Mouse (Mus musculus) mesoderm, embryonic 11.5 days (tissue): ENCODE data around the gene Abhd6.

ENCODE experiments used
- DNase-seq: peaks from one replicate; pipeline ENCODE4 v3.0.0-alpha.2; 2012; ENCODE audit warnings: low read depth, low spot score

The Abhd6 gene

GRCm38 (mm10) chr14:8002432-8003092, at the start of gene Abhd6:
Gene Abhd6, plus strand, starts transcription at chr14:8002902.
- DNase-seq, result peak; percentile 93

DNA sequence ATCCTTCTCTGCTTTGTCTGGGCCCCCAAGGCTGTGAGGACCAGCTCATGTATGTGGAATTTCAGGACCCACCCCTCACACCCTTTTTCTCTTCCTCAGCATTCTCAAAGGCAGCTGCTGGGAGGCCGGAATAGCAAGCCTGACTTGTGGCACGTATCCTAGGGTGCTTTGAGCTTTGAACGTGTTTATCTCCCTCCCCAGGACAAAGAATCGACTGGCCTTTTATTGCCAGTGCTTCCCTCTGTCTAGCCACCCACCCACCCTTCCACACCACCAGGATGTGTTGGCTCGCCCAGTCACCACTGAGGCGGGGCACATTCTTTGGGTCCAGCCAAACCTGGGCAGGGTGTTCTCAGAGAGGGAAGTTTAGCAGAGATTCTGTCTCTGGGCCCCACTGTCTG, 48.6 kb upstream of the Abhd6 start:
- DNase-seq, result peak; percentile 35

DNA sequence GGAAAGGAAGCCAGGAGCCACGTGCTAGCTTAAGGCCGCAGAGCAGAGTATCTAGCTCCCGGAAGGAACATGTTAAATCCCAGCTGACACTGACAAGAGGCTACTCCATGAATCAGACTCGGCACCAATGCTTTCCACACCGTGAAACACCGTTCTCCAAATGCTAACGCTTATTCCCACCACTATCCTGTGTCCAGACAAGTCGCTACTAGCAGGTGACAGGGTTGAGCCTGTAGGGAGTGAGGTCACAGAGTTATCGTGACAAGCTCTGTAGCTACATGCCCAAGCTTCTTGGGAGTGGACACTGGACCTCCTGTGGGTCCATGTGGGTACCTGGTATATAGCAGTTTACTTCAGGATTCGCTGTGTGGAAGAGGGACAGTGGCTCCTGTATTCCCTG, 46.3 kb upstream of the Abhd6 start:
- DNase-seq, result no peak

- DNase-seq, result peak; percentile 24
Observed at GRCm38 (mm10) chr14:7957049-7957448, 45.7 kb upstream of the Abhd6 start, which contains the start of gene Gm45521. Gene Gm45521, plus strand, starts transcription at chr14:7957288.

- DNase-seq, result peak; percentile 33
Observed at GRCm38 (mm10) chr14:7960616-7961015, 42.1 kb upstream of the Abhd6 start.

DNA sequence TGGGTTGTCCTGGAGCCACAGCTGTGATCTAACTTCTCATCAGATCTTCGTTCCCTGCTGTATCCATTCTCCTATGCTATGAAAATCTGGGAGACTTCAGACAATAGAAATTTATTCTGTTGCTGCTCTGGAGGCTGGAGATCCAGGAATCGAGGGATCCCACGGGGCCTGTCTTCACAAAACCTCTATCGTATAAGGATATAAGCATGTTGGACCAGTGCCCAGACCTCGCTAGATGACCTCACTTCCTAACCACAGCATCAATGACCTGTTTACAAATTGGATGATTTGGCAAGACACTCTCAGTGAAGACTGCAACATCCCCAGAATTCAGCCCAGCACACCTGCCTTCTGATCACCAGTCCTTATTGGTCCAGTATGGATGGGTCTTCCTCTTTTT, 41.0 kb upstream of the Abhd6 start:
- DNase-seq, result no peak

GRCm38 (mm10) chr14:7962626-7963025, 40.1 kb upstream of the Abhd6 start:
- no peak for DNase-seq

GRCm38 (mm10) chr14:7963160-7963559, 39.5 kb upstream of the Abhd6 start:
- no peak for DNase-seq

DNA sequence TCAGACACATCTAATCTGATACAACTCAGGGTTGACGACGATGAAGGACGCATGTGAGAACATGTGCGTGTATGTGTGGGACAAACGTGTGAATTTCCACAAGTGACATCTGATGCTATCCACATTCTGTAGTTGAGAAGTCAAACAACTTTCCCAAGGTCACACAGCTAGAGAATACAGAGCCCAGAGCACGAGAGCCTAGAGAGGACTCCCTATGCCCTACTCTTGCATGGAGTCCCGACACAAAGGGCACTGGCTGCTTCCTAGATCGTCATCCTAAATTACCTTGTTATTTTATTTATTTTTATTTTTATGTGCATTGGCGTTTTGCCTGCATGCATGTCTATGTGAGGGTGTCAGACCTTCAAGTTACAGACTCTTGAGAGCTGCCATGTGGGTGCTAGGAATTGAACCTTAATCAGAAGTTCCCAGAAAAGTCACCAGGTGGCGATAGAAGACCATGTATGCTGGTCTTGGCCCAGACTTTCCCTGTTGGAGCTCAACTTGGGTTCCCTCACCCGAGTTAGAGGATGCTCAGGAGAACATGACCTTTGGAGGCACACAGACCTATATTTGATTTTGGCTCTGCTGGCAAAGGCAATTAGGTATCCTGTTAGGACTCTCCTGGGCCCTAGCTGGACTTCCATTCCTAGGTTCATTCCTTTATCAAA, 38.3 kb upstream of the Abhd6 start:
- peak; percentile 85 for DNase-seq

GRCm38 (mm10) chr14:7971889-7972493, 30.7 kb upstream of the Abhd6 start:
- DNase-seq, result no peak

- no peak for DNase-seq
Observed at GRCm38 (mm10) chr14:7974643-7975042, 28.1 kb upstream of the Abhd6 start.

GRCm38 (mm10) chr14:7975177-7975576, 27.5 kb upstream of the Abhd6 start:
- DNase-seq, result no peak

DNA sequence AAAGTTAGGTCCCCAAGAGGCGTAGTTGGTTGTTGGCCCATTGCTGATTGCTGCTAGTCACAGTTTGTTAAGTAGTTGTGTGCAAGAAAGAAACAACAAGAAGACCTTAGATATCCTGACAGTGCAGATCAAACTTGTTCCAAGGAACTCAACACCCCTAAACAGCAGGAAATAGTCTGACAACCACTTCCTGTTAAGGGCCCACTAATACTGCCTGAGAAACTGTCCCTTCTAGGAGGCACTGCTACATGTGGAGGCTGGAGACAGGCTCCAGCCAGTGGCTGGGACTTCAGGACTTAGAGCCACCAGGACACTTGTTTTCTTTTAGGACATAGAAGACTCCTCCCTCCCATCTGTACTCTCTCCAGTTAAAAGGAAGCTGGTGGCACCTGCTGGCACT, 25.2 kb upstream of the Abhd6 start:
- no peak for DNase-seq

GRCm38 (mm10) chr14:7978183-7978582, 24.5 kb upstream of the Abhd6 start:
- DNase-seq, result no peak

DNA sequence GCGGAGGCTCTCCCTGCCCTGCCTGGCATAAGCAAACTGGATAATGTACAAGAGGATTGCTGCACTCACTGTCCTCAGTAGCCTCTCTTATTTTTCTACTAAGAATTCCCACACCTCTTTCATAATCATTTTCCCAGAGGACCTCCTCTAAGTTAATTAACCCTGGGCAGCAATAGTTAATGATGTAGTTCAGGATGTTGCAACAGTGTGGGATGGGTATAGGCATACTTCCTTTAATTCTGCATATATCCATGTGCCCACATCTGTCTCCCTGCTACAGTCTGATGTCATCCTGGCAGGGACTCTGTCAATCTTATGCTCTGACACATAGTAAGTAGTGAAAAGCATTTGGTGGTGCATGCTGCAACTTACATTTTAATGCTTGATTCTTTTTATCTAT, 21.5 kb upstream of the Abhd6 start:
- no peak for DNase-seq

- DNase-seq, result no peak
Observed at GRCm38 (mm10) chr14:7986913-7987312, 15.8 kb upstream of the Abhd6 start.

DNA sequence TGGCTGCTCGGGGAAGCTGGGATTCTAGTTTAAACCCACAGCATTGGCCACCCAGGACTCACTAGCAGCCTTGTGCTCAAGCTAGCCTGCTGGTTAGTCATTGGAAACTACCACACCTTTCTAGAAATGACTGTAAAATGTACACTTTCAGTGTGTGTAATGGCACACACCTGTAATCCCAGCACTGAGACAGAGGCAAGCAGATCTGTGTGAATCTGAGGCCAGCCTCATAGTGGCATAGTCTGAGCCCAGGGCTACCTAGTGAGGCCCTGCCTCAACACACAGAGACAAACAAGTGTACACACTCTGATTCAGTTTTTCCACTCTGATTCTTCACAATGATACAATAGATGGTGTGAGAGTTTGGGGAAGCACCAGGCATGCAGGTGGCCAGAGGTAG, 13.3 kb upstream of the Abhd6 start:
- DNase-seq, result no peak

- DNase-seq, result no peak
Observed at GRCm38 (mm10) chr14:7989961-7990360, 12.7 kb upstream of the Abhd6 start.

DNA sequence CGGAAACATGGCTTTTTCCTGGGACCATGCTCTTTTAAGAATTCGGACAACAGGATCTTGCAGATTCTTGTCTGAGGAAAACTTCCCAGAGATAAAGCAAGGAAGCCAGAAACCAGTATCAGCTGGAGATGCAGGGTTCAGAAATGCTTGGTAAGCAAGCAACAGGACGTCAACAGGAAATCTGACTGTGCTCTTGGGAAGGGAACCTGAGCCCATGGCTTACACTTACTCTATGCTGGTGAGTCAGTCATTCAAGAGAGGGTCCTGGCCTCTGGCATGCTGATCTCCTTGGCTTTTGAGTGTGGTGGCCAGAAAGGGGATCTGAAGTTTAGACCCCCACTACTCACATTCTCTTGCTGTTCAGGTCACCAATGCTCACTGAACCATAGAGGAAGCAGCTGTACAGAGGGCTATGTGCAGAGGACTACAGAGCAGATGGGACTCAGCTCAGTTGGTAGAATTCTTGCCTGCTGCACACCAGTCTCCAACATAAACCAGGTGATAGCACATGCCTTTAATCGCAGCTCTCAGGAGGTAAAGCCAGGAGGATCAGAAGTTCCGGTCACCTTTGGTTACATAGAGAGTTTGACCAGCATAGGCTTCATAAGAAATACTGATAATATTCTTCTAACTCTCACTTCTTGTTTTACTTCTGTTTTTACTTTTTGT, 11.5 kb upstream of the Abhd6 start:
- peak; percentile 49 for DNase-seq

DNA sequence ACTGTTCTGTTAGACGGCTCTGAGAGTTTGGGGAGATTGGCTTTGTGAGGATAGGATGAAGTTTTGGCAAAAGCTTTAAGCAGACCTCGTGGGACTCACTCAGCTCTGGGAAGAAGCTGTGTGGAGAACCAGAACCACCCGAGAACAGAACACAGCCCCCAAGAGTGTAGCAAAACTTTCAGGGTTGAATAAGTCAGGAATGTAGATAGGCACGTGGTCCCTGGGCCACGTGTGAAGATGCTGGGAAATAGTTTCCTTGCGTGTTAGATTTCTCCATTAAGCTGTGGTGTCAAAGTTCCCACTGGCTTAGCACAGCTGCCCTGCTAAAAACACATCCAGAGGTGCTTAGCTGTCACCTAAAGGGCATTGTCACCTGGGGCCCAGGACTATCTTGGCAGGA, 10.5 kb upstream of the Abhd6 start:
- DNase-seq, result no peak

GRCm38 (mm10) chr14:7994271-7994767, 8.4 kb upstream of the Abhd6 start, which contains the start of gene Dnase1l3:
Gene Dnase1l3, minus strand, starts transcription at chr14:7994573.
- no peak for DNase-seq

DNA sequence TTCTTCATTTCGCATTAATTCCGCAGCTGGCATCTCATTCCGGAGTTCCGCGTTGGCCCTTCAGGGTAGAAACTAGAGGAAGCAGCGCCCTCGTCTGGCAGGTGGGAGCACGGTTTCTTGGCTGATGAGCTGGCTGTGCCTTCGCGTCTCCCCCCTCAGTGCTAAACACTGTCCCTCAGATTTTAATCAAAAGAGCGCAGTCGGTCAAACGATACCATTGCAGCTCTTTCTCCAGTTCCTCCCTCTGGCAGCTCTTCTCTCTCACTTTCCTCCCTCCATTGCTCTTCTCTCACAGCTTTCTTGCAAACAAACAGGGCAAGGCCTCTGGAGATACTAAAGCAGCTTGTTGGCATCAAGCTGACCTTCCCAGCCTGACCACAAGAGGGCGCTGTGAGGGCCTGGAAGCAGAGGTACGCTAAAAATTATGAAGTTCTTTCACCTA, 5.4 kb upstream of the Abhd6 start:
- DNase-seq, result peak; percentile 89
